Mouse (Mus musculus) hindbrain, embryonic 15.5 days (tissue): Measurements from ENCODE around the gene Farp2. TPM values are rescaled to one million over a fixed set of nuclear protein-coding genes. Genes with fewer than 3 reads are reported as not detected.
"Not testable (repeated sequence)": the region's sequence is repeated elsewhere in the genome, so short reads cannot be mapped to it uniquely, and the experiment has no call there.

Experiments used
- ATAC-seq: fragments of 200-750 bp; cut with Nextera tagmentation; 2 replicates; pipeline ENCODE4 v1.8.0; 2017; ENCODE audit warnings: low read depth, moderate number of reproducible peaks, moderate TSS enrichment; ENCODE audit not compliant: low FRiP score
- H3K27ac ChIP-seq: fragments of 300-500 bp; sonication (generic); replicated peaks from 2 replicates; pipeline ENCODE4 v1.5.1; 2015; ENCODE audit warnings: mild to moderate bottlenecking, inconsistent platforms
- H3K27me3 ChIP-seq: fragments of 300-500 bp; sonication (generic); 2 replicates; pipeline ENCODE4 v1.6.1; 2015; ENCODE audit warnings: control low read depth, inconsistent platforms
- H3K36me3 ChIP-seq: fragments of 300-500 bp; sonication (generic); 2 replicates; pipeline ENCODE4 v1.6.1; 2015; ENCODE audit warnings: control low read depth, inconsistent platforms
- H3K4me1 ChIP-seq: fragments of 300-500 bp; sonication (generic); replicated peaks from 2 replicates; pipeline ENCODE4 v1.6.1; 2015; ENCODE audit warnings: control low read depth, inconsistent platforms
- H3K4me2 ChIP-seq: fragments of 300-500 bp; sonication (generic); 2 replicates; pipeline ENCODE4 v1.6.1; 2015; ENCODE audit warnings: moderate library complexity, mild to moderate bottlenecking, inconsistent platforms
- H3K4me3 ChIP-seq: fragments of 300-500 bp; sonication (generic); 2 replicates; pipeline ENCODE4 v1.5.1; 2015; ENCODE audit warnings: mild to moderate bottlenecking, inconsistent platforms
- H3K9ac ChIP-seq: fragments of 300-500 bp; sonication (generic); 2 replicates; pipeline ENCODE4 v1.6.1; 2015; ENCODE audit warnings: inconsistent platforms
- H3K9me3 ChIP-seq: fragments of 300-500 bp; sonication (generic); 2 replicates; pipeline ENCODE4 v1.6.1; 2016; ENCODE audit warnings: control low read depth, inconsistent platforms
- WGBS: fragments of 180-500 bp; shearing (Covaris S2); methylation state at CpG from one replicate; pipeline ENCODE4 v1.1.7; 2015; 5-methylcytosine and 5-hydroxymethylcytosine counted together
- polyA plus RNA-seq: library from polyadenylated mRNA; unstranded; fragments of >200 nt; fragmentation: Nextera tagmentation; extraction: Ambion mirVana; gene quantifications from 2 replicates; pipeline ENCODE4 v1.2.1, GENCODE M21; 2015

The Farp2 gene
- 4.9 and 5.1 TPM in 2 replicates for polyA plus RNA-seq

- WGBS = under 1% methylated on average over 51 of the region's 71 CpGs
Measured at GRCm38 (mm10) chr1:93511585-93512350, at the start of gene Farp2. Farp2 (plus strand) TSS chr1:93512079.

GRCm38 (mm10) chr1:93465066-93465465 is 46.8 kb upstream of the Farp2 start:
- H3K4me1 ChIP-seq = no peaks in the 10 kb centered on the region
- no peaks in the 10 kb centered on the region for H3K27me3 ChIP-seq
- no peaks in the 10 kb centered on the region for H3K9me3 ChIP-seq
- no peak for ATAC-seq
- H3K4me2 ChIP-seq = no peak overlapping the region
- H3K36me3 ChIP-seq = no peaks in the 10 kb centered on the region
- H3K27ac ChIP-seq = no peak overlapping the region
- H3K9ac ChIP-seq = no peak overlapping the region
- H3K4me3 ChIP-seq = no peak overlapping the region

More at GRCm38 (mm10) chr1:93511585-93512350, at the start of gene Farp2:
- H3K36me3 ChIP-seq = peaks cover 15% of the 10 kb centered on the region
- no peaks in the 10 kb centered on the region for H3K27me3 ChIP-seq
- peak within 1 kb of the TSS; percentile 71 for H3K4me2 ChIP-seq
- ATAC-seq = peak; percentile 97
- H3K27ac ChIP-seq = peak within 1 kb of the TSS; percentile 62
- H3K9me3 ChIP-seq = no peaks in the 10 kb centered on the region
- H3K9ac ChIP-seq = peak within 1 kb of the TSS; percentile 69
- peak within 1 kb of the TSS; percentile 67 for H3K4me3 ChIP-seq
- H3K4me1 ChIP-seq = peaks cover 20% of the 10 kb centered on the region

- Histone ChIP-seq H3K4me3 (no peak overlapping the region), H3K4me1 (no peaks in the 10 kb centered on the region), H3K9ac (no peak overlapping the region), H3K36me3 (no peaks in the 10 kb centered on the region), H3K9me3 (no peaks in the 10 kb centered on the region), H3K4me2 (no peak overlapping the region), H3K27me3 (no peaks in the 10 kb centered on the region), H3K27ac (no peak overlapping the region)
- ATAC-seq = no peak
Measured at GRCm38 (mm10) chr1:93465746-93466145, 46.1 kb upstream of the Farp2 start.

GRCm38 (mm10) chr1:93468626-93469025 is 43.3 kb upstream of the Farp2 start:
- WGBS = 94% methylated on average over 4 of the region's 4 CpGs
- H3K4me3 ChIP-seq = no peak overlapping the region
- H3K27me3 ChIP-seq = no peaks in the 10 kb centered on the region
- no peak for ATAC-seq
- no peak overlapping the region for H3K27ac ChIP-seq
- no peaks in the 10 kb centered on the region for H3K9me3 ChIP-seq
- H3K4me2 ChIP-seq = no peak overlapping the region
- no peaks in the 10 kb centered on the region for H3K36me3 ChIP-seq
- H3K9ac ChIP-seq = no peak overlapping the region
- no peaks in the 10 kb centered on the region for H3K4me1 ChIP-seq

- no peaks in the 10 kb centered on the region for H3K27me3 ChIP-seq
- H3K9ac ChIP-seq = no peak overlapping the region
- H3K36me3 ChIP-seq = no peaks in the 10 kb centered on the region
- no peaks in the 10 kb centered on the region for H3K9me3 ChIP-seq
- H3K4me2 ChIP-seq = no peak overlapping the region
- H3K4me1 ChIP-seq = peaks cover 23% of the 10 kb centered on the region
- WGBS = 96% methylated on average over 3 of the region's 3 CpGs
- H3K4me3 ChIP-seq = no peak overlapping the region
- ATAC-seq = no peak
- H3K27ac ChIP-seq = no peak overlapping the region
Measured at GRCm38 (mm10) chr1:93475694-93476093, 36.2 kb upstream of the Farp2 start.

- peak; percentile 97 for ATAC-seq
- peak overlapping the region; percentile 80 for H3K9ac ChIP-seq
- no peaks in the 10 kb centered on the region for H3K9me3 ChIP-seq
- under 1% methylated on average over 41 of the region's 41 CpGs for WGBS
- H3K27ac ChIP-seq = peak overlapping the region; percentile 94
- peak overlapping the region; percentile 92 for H3K4me3 ChIP-seq
- peak overlapping the region; percentile 66 for H3K4me2 ChIP-seq
- no peaks in the 10 kb centered on the region for H3K27me3 ChIP-seq
- peaks cover 30% of the 10 kb centered on the region for H3K4me1 ChIP-seq
- no peaks in the 10 kb centered on the region for H3K36me3 ChIP-seq
Measured at GRCm38 (mm10) chr1:93477758-93478585, 33.9 kb upstream of the Farp2 start.

GRCm38 (mm10) chr1:93478586-93479475 is 33.0 kb upstream of the Farp2 start, which contains the start of gene Hdlbp:
Hdlbp (minus strand) TSS chr1:93478815.
- ATAC-seq = peak; percentile 94
- under 1% methylated on average over 74 of the region's 74 CpGs for WGBS

GRCm38 (mm10) chr1:93479476-93480083 is 32.3 kb upstream of the Farp2 start:
- 8% methylated on average over 23 of the region's 23 CpGs for WGBS
- no peaks in the 10 kb centered on the region for H3K9me3 ChIP-seq
- H3K27me3 ChIP-seq = no peaks in the 10 kb centered on the region
- H3K27ac ChIP-seq = peak overlapping the region; percentile 94
- H3K36me3 ChIP-seq = no peaks in the 10 kb centered on the region
- H3K4me2 ChIP-seq = peak overlapping the region; percentile 82
- ATAC-seq = no peak
- H3K4me3 ChIP-seq = peak overlapping the region; percentile 92
- peak overlapping the region; percentile 78 for H3K9ac ChIP-seq
- peaks cover 30% of the 10 kb centered on the region for H3K4me1 ChIP-seq

More at GRCm38 (mm10) chr1:93478586-93479475, 33.0 kb upstream of the Farp2 start, which contains the start of gene Hdlbp:
- Histone ChIP-seq H3K27me3 (no peaks in the 10 kb centered on the region), H3K9ac (peak within 1 kb of the TSS; percentile 80), H3K4me3 (peak within 1 kb of the TSS; percentile 92), H3K4me1 (peaks cover 30% of the 10 kb centered on the region), H3K9me3 (no peaks in the 10 kb centered on the region), H3K36me3 (no peaks in the 10 kb centered on the region), H3K27ac (peak within 1 kb of the TSS; percentile 94), H3K4me2 (peak within 1 kb of the TSS; percentile 82)

GRCm38 (mm10) chr1:93486302-93486701 is 25.6 kb upstream of the Farp2 start:
- H3K9ac ChIP-seq, H3K4me3 ChIP-seq, ATAC-seq, H3K4me1 ChIP-seq, H3K27me3 ChIP-seq, H3K4me2 ChIP-seq, H3K36me3 ChIP-seq, H3K9me3 ChIP-seq, H3K27ac ChIP-seq: not testable (repeated sequence)
- 78% methylated on average over 3 of the region's 3 CpGs for WGBS

- Histone ChIP-seq H3K4me1 (no peaks in the 10 kb centered on the region), H3K27me3 (no peaks in the 10 kb centered on the region), H3K27ac (no peak overlapping the region), H3K9ac (no peak overlapping the region), H3K4me3 (no peak overlapping the region), H3K4me2 (no peak overlapping the region), H3K9me3 (no peaks in the 10 kb centered on the region), H3K36me3 (peaks cover 38% of the 10 kb centered on the region)
- WGBS = 89% methylated on average over 3 of the region's 3 CpGs
- no peak for ATAC-seq
Measured at GRCm38 (mm10) chr1:93495312-93495711, 16.6 kb upstream of the Farp2 start.
